Mouse (Mus musculus): ENCODE results near the gene Ptprh. TPM values are rescaled to one million over a fixed set of nuclear protein-coding genes. Genes with fewer than 3 reads are reported as not detected.

Ptprh gene
- polyA plus RNA-seq, 1 experiment from 2014 or later, result not detected

DNA sequence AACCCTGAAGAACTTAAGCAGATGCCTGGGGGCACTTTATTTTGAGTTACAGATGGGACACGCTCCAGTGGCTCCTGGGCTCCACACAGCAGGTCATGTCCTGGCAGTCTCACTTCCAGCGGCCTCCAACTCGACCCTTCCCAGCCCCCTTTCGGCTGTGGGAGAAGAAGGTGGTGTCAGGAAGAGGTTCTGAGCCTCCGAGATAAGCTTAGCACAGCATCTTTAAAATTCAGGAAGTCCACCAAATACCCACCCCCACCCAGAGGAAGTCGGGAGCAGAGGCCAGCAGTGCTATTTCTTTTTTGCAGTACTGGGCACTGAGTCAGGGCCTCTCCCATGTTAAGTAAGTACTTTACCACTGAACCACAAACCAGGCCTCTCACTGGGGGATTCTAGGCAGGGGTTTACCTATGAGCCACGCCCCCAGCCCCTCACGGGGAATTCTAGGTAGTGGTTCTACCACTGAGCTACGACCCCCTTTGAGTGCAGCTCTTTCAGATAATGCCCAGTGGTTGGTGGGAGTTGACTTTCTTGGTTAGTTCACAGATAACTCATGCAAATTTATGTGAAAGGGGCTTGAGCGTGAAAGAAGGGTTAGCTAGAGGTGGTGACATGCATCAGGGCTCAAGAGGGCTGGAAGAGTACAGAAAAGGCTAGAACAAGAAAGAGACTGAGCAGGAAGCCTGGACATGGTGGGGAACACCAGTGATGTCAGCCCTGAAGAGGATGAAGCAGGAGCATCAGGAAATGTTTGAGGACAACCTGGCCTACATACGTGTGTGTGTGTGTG lies 99.0 kb downstream of the Ptprh start:
- Histone ChIP-seq H3K9ac (replicated peaks) (0 out of 2 replicates have a peak overlapping the region, but pooled peaks have one; percentile 26), H3K4me3 (ENCODE audit: low read depth, low read length) (no peak overlapping the region), H3K9me3 (ENCODE audit: low read length) (no peaks in the 10 kb centered on the region), H3K27me3 (ENCODE audit: insufficient read depth, low read length) (no peaks in the 10 kb centered on the region), H3K36me3 (replicated peaks; ENCODE audit: insufficient read depth, low read length) (no peaks in the 10 kb centered on the region), H3K27ac (ENCODE audit: low read depth) (peak overlapping the region; percentile 84), H3K4me2 (ENCODE audit: low read depth, low read length) (0 out of 2 replicates have a peak overlapping the region, but pooled peaks have one; percentile 22), H3K4me1 (ENCODE audit: insufficient read depth) (peaks cover 38% of the 10 kb centered on the region)
- ATAC-seq (no peak), DNase-seq (peak; percentile 37)
- WGBS (ENCODE audit: insufficient replicate concordance), result 25% methylated on average over 11 of the region's 11 CpGs
- no peak for TF ChIP-seq CTCF (IDR thresholded peaks at IDR 0.05; ENCODE audit: low read depth)
- TF ChIP-seq EP300 (IDR thresholded peaks at IDR 0.05; ENCODE audit: low read depth), result no peak

DNA sequence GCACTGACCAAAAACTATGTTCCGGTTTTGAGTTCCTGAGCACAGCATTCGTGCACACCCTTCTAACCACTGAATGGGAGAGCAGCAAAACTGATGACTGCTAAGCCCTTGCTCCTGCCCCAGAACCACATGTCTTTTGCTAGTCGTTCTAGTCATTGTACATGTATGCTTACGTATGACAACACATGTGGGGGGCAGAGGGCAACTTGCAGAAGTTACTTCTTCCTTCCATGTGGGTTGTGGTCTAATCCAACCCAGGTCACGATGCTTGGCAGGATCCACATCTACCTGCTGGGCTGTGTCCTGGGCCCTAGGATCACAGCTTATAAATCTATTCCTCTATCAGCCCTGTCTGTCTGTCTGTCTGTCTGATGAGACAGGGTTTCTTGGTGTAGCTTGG lies 100.0 kb downstream of the Ptprh start:
- Histone ChIP-seq H3K4me1 (ENCODE audit: insufficient read depth) (peaks cover 38% of the 10 kb centered on the region), H3K4me2 (ENCODE audit: low read depth, low read length) (no peak overlapping the region), H3K27ac (ENCODE audit: low read depth) (peak overlapping the region; percentile 84), H3K36me3 (replicated peaks; ENCODE audit: insufficient read depth, low read length) (no peaks in the 10 kb centered on the region), H3K27me3 (ENCODE audit: insufficient read depth, low read length) (no peaks in the 10 kb centered on the region), H3K9me3 (ENCODE audit: low read length) (no peaks in the 10 kb centered on the region), H3K9ac (replicated peaks) (no peak overlapping the region), H3K4me3 (ENCODE audit: low read depth, low read length) (no peak overlapping the region)
- no peak for TF ChIP-seq EP300 (IDR thresholded peaks at IDR 0.05; ENCODE audit: low read depth)
- no peak for TF ChIP-seq CTCF (IDR thresholded peaks at IDR 0.05; ENCODE audit: low read depth)
- ATAC-seq (no peak), DNase-seq (no peak)
- WGBS (ENCODE audit: insufficient replicate concordance), result 57% methylated on average over 5 of the region's 5 CpGs

DNA sequence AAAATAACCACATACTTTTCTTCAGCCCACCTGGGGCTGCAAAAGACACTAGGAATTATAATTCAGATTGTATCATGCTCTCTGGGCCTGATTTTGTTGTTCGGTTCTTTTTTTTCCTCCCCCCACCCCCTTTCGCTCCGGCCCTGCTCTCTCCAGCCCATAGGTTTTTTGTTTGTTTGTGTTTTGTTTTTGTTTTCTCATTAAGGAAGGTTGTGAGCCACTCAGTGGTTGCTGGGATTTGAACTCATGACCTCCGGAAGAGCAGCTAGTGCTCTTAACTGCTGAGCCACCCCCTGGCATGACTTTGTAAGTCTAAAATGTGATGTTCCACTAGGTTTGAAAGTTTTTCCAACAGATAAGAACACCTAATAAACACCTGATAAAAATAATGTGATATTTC lies 100.7 kb downstream of the Ptprh start:
- Histone ChIP-seq H3K27ac (ENCODE audit: low read depth) (0 out of 2 replicates have a peak overlapping the region, but pooled peaks have one; percentile 14), H3K4me2 (ENCODE audit: low read depth, low read length) (no peak overlapping the region), H3K4me1 (ENCODE audit: insufficient read depth) (peaks cover 33% of the 10 kb centered on the region), H3K4me3 (ENCODE audit: low read depth, low read length) (no peak overlapping the region), H3K9me3 (ENCODE audit: low read length) (no peaks in the 10 kb centered on the region), H3K9ac (replicated peaks) (no peak overlapping the region), H3K36me3 (replicated peaks; ENCODE audit: insufficient read depth, low read length) (no peaks in the 10 kb centered on the region; the same call in 1 of the 2 replicates), H3K27me3 (ENCODE audit: insufficient read depth, low read length) (no peaks in the 10 kb centered on the region)
- WGBS (ENCODE audit: insufficient replicate concordance), result 85% methylated on average over 4 of the region's 4 CpGs
- TF ChIP-seq CTCF (IDR thresholded peaks at IDR 0.05; ENCODE audit: low read depth) (no peak), EP300 (IDR thresholded peaks at IDR 0.05; ENCODE audit: low read depth) (no peak)
- DNase-seq (no peak), ATAC-seq (no peak)

DNA sequence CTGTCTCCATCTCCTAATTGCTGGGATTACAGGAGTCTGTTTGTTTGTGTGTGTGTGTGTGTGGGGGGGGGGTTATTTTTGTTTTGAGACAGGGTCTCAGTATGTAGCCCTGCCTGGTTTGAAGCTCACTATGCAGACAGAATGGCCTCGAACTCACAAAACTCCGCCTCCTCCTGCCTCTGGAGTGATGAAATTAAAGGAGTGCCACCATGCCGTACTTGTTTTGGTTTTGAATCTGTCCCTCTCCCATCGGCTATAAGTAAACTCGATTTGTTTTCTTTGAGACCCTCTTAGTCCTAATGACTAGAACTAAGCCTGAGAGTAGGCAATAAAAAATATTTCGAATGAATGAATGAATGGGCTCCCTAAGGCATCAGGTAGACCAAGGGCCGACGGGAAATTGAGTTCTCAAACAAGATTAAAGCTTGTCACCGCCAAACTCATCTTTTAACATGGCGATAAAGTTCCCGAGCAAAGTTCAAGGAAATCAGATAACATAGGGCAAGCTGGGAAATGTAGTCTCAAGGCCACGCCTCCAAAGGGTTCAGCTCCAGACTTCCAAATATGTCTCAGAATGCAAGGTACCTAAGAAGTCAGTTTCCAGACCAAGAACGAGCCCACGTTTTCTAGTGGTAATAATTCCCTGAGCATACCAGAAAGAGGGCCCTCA lies 101.3 kb downstream of the Ptprh start:
- Histone ChIP-seq H3K27ac (ENCODE audit: low read depth) (peak overlapping the region; percentile 85; the same call in 1 of the 2 replicates), H3K27me3 (ENCODE audit: insufficient read depth, low read length) (no peaks in the 10 kb centered on the region), H3K9ac (replicated peaks) (peak overlapping the region; percentile 91; the same call in 1 of the 2 replicates), H3K36me3 (replicated peaks; ENCODE audit: insufficient read depth, low read length) (peaks cover 2% of the 10 kb centered on the region; the same call in 1 of the 2 replicates), H3K4me2 (ENCODE audit: low read depth, low read length) (peak overlapping the region; percentile 69), H3K4me1 (ENCODE audit: insufficient read depth) (peaks cover 33% of the 10 kb centered on the region), H3K9me3 (ENCODE audit: low read length) (no peaks in the 10 kb centered on the region), H3K4me3 (ENCODE audit: low read depth, low read length) (peak overlapping the region; percentile 71)
- peak; percentile 20 for ATAC-seq
- DNase-seq, result no peak
- 11% methylated on average over 14 of the region's 14 CpGs for WGBS (ENCODE audit: insufficient replicate concordance)
- TF ChIP-seq EP300 (IDR thresholded peaks at IDR 0.05; ENCODE audit: low read depth) (no peak), CTCF (IDR thresholded peaks at IDR 0.05; ENCODE audit: low read depth) (no peak)

DNA sequence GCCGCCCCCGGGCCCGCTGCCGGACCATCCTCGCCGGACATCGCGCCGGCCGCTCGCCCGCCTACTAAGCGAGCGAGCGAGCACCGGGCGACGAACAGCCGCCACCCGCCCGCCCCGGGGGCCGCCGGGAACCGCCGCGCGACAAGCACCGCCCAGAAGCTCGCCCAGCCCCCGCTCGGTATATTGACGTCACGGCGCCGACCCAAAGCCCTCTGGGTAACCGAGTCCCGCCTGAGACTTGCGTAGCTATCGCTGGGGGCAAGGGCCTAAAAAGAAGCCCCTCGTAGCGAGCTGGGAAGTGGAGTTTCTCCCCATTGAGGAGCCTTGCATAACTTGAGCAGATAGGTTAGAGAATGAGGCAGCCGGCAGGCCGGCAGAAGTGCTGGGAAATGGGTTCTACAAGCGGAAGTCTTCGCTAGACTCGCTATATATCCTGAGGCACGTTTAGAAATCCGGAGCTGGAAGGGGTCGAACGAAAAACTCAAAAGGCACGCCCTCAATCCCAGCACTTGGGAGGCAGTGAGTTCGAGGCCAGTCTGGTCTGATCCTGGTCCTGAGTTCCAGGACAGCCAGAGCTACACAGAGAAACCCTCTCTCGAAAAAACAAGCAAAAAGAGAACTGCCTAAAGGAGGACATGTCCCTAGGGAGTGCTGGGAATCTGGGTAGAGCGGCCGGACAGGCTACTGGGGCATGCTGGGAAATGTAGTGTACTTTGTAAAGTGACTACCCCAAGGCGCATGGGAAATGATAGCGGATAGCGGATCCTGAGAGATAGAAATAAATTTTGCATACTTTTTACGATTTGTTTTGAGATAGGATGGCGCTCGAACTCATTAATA lies 102.1 kb downstream of the Ptprh start, which contains the start of gene Ppp1r12c:
TSS of gene Ppp1r12c (minus strand) at position 123 of the 840 bp plus-strand sequence.
- no peak for TF ChIP-seq CTCF (IDR thresholded peaks at IDR 0.05; ENCODE audit: low read depth)
- DNase-seq (peak; percentile 96), ATAC-seq (peak; percentile 94)
- Histone ChIP-seq H3K27ac (ENCODE audit: low read depth) (peak within 1 kb of the TSS; percentile 85), H3K4me3 (ENCODE audit: low read depth, low read length) (peak within 1 kb of the TSS; percentile 71), H3K4me2 (ENCODE audit: low read depth, low read length) (peak within 1 kb of the TSS; percentile 69), H3K4me1 (ENCODE audit: insufficient read depth) (peaks cover 30% of the 10 kb centered on the region), H3K9ac (replicated peaks) (peak within 1 kb of the TSS; percentile 91), H3K9me3 (ENCODE audit: low read length) (no peaks in the 10 kb centered on the region), H3K27me3 (ENCODE audit: insufficient read depth, low read length) (no peaks in the 10 kb centered on the region), H3K36me3 (replicated peaks; ENCODE audit: insufficient read depth, low read length) (peaks cover 10% of the 10 kb centered on the region)
- under 1% methylated on average over 60 of the region's 62 CpGs for WGBS (ENCODE audit: insufficient replicate concordance)

Measured in liver, postnatal 0 days (tissue).